Mouse (Mus musculus) forebrain, embryonic 10.5 days (tissue): ENCODE data around the gene Mybpc1. TPM values are rescaled to one million over a fixed set of nuclear protein-coding genes. Genes with fewer than 3 reads are reported as not detected.

Experiments
- DNase-seq: peaks from one replicate; pipeline ENCODE4 v3.0.0-alpha.2; 2017; ENCODE audit warnings: low spot score; ENCODE audit errors: extremely low spot score
- H3K27ac ChIP-seq: fragments of 300-500 bp; sonication (generic); 2 replicates; pipeline ENCODE4 v1.5.1; 2016; ENCODE audit warnings: mild to moderate bottlenecking
- H3K27me3 ChIP-seq: fragments of 300-500 bp; sonication (generic); 2 replicates; pipeline ENCODE4 v1.6.1; 2016; ENCODE audit warnings: mild to moderate bottlenecking; ENCODE audit not compliant: poor library complexity, severe bottlenecking
- H3K36me3 ChIP-seq: fragments of 300-500 bp; sonication (generic); replicated peaks from 2 replicates; pipeline ENCODE4 v1.6.1; 2016; ENCODE audit warnings: mild to moderate bottlenecking, moderate library complexity
- H3K4me1 ChIP-seq: fragments of 300-500 bp; sonication (generic); 2 replicates; pipeline ENCODE4 v1.6.1; 2016
- H3K4me3 ChIP-seq: fragments of 300-500 bp; sonication (generic); 2 replicates; pipeline ENCODE4 v1.5.1; 2016; ENCODE audit warnings: mild to moderate bottlenecking, moderate library complexity
- H3K9me3 ChIP-seq: fragments of 300-500 bp; sonication (generic); 2 replicates; pipeline ENCODE4 v1.6.1; 2016; ENCODE audit warnings: mild to moderate bottlenecking, moderate library complexity
- WGBS: fragments of 180-500 bp; shearing (Covaris S2); methylation state at CpG from one replicate; pipeline ENCODE4 v1.1.7; 2016; 5-methylcytosine and 5-hydroxymethylcytosine counted together
- polyA plus RNA-seq: library from polyadenylated mRNA; unstranded; fragments of >200 nt; fragmentation: Nextera tagmentation; extraction: Ambion mirVana; gene quantifications from 2 replicates; pipeline ENCODE4 v1.2.1, GENCODE M21; 2016

Gene Mybpc1
- polyA plus RNA-seq: 0.14 and 0.17 TPM in 2 replicates

- H3K4me1 ChIP-seq: peaks cover 9% of the 10 kb centered on the region
- no peak within 1 kb of the TSS for H3K4me3 ChIP-seq
- H3K27me3 ChIP-seq: no peaks in the 10 kb centered on the region
- no peak within 1 kb of the TSS for H3K27ac ChIP-seq
- no peak for DNase-seq
- H3K36me3 ChIP-seq: no peaks in the 10 kb centered on the region
- WGBS: 70% methylated on average over 16 of the region's 16 CpGs
- H3K9me3 ChIP-seq: no peaks in the 10 kb centered on the region
Observed at GRCm38 (mm10) chr10:88604943-88605342, at the start of gene Mybpc1. TSS of gene Mybpc1 (minus strand) at chr10:88605152.

DNA sequence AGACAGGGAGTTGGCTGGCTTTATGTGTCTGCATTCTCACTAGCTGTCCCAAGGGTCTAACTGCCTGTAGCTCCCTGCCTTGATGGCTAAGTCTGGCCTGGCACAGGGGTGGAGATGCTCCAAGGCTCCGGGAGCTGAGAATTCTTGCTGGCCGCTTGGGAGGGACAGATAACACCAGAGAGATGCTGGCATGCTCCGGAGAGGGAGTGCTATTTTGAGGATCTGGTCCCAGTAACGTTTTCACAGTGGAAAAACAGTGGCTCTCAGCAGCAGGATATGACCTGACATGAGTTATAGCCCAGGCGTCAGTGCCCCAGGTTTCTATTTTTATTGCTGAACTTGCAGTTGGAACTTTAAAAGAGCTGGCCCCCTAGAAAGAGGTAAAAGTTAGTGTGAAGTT lies 40.5 kb upstream of the Mybpc1 start:
- no peak for DNase-seq
- WGBS: 82% methylated on average over 5 of the region's 5 CpGs
- Histone ChIP-seq H3K27me3 (no peaks in the 10 kb centered on the region), H3K4me3 (no peak overlapping the region), H3K4me1 (no peaks in the 10 kb centered on the region), H3K36me3 (no peaks in the 10 kb centered on the region), H3K9me3 (no peaks in the 10 kb centered on the region; the same call in 1 of the 2 replicates), H3K27ac (no peak overlapping the region)

GRCm38 (mm10) chr10:88631330-88631953 lies 26.5 kb upstream of the Mybpc1 start:
- Histone ChIP-seq H3K36me3 (no peaks in the 10 kb centered on the region), H3K27me3 (no peaks in the 10 kb centered on the region), H3K9me3 (no peaks in the 10 kb centered on the region), H3K4me1 (peaks cover 7% of the 10 kb centered on the region; the same call in 1 of the 2 replicates), H3K27ac (no peak overlapping the region), H3K4me3 (no peak overlapping the region)
- WGBS: 91% methylated on average over 10 of the region's 10 CpGs
- no peak for DNase-seq

DNA sequence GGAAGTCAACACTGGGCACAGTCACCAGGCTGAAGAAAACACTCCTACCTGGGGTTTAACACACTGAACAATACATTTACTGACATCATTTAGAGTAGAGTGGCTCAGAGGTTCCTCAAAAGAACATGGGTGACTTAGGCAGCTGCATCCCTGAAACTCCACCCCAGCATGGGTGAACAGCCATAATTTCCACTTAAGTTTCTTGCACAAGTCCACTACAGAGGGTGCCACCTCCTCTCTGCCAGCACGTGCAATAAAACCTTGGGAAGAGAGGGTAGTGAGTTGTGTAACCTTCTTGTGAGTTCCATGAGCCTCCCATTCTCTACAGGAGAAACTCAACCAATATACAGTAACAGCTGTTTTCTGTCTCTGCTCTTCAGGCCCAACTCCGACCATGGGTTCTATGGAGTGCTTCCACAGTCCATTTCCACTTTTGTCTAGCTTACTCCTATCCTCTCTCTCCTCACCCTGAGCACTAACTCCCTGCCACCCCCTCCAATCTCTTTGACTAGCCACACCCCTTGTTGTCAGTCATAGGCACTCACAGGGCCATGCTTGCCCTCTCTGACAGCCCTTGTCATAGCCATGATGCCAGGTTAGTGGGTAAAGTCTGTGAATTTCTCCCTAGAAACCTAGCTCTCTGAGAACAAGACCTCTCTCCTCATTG lies 25.8 kb upstream of the Mybpc1 start:
- peaks cover 7% of the 10 kb centered on the region; the same call in 1 of the 2 replicates for H3K4me1 ChIP-seq
- H3K27ac ChIP-seq: no peak overlapping the region
- no peaks in the 10 kb centered on the region for H3K9me3 ChIP-seq
- no peak for DNase-seq
- no peaks in the 10 kb centered on the region for H3K36me3 ChIP-seq
- WGBS: 89% methylated on average over 2 of the region's 2 CpGs
- H3K4me3 ChIP-seq: no peak overlapping the region
- no peaks in the 10 kb centered on the region for H3K27me3 ChIP-seq

DNA sequence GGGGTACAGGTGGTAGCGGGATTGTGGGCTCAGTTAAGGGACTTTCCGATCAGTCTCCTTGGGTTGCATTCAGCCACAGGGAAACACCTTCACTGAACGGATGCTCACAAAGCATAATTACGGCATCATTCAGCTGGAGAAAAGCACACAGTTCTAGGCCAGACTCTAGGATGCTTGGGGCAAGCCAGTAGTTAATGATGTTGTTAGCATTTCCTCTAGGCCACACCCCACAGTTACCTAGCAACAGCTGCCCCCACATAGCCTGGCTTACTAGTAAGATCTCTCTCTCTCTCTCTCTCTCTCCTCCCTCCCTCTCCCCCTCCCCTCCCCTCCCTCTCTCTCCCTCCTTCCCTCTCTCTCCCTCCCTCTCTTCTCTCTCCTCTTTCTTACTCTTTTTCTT lies 22.1 kb upstream of the Mybpc1 start:
- DNase-seq: no peak
- 71% methylated on average over 4 of the region's 4 CpGs for whole genome bisulfite sequencing
- peaks cover 7% of the 10 kb centered on the region; the same call in 1 of the 2 replicates for H3K4me1 ChIP-seq
- H3K4me3 ChIP-seq: no peak overlapping the region
- H3K27ac ChIP-seq: no peak overlapping the region
- H3K36me3 ChIP-seq: no peaks in the 10 kb centered on the region
- H3K9me3 ChIP-seq: no peaks in the 10 kb centered on the region
- no peaks in the 10 kb centered on the region for H3K27me3 ChIP-seq

DNA sequence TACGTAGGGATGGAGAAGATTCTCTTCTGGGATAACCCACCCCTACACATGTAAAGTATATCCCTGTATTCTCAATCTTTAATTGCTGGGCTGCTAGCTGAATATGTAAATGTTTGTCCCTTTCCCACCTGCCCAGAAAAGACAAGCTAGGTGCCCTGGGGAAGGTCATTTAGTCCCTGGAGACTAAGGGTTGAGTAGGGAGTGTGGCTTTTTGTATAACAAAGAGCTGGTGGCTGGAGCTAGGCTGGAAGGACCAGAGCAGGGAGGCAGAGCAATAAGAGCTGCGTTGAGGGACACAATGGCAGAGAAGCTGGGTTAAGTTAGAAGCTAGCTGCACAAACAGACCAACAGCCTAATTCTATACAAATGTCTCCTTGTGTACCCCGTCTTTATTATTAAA lies 21.2 kb upstream of the Mybpc1 start:
- no peaks in the 10 kb centered on the region for H3K9me3 ChIP-seq
- no peak overlapping the region for H3K4me3 ChIP-seq
- no peak overlapping the region for H3K27ac ChIP-seq
- 70% methylated on average over 3 of the region's 3 CpGs for WGBS
- H3K27me3 ChIP-seq: no peaks in the 10 kb centered on the region
- H3K36me3 ChIP-seq: no peaks in the 10 kb centered on the region
- DNase-seq: no peak
- H3K4me1 ChIP-seq: peaks cover 7% of the 10 kb centered on the region; the same call in 1 of the 2 replicates

DNA sequence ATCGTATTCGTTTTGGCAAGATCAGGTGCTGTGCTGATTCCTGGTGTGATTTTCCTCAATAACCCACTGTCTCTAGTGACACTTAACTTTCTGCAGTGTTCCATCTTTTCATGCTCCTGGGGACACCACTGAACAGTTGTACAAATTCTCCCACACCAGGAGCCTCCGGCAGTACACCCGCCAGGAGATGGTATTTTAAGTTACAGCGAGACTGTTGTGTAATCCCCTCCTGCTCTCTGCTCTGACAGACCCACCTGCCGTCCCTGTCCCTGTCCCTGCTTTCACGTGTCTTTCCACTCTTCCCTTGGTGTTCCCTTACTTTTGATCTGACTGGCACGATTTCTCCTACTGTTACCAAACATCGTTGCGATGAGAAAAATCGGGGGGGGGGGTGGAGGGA lies 19.3 kb upstream of the Mybpc1 start:
- WGBS: 91% methylated on average over 11 of the region's 11 CpGs
- H3K4me1 ChIP-seq: peaks cover 7% of the 10 kb centered on the region; the same call in 1 of the 2 replicates
- no peak for DNase-seq
- H3K27me3 ChIP-seq: no peaks in the 10 kb centered on the region
- no peaks in the 10 kb centered on the region for H3K9me3 ChIP-seq
- H3K4me3 ChIP-seq: no peak overlapping the region
- no peak overlapping the region for H3K27ac ChIP-seq
- H3K36me3 ChIP-seq: no peaks in the 10 kb centered on the region

GRCm38 (mm10) chr10:88622624-88623023 lies 17.7 kb upstream of the Mybpc1 start:
- Histone ChIP-seq H3K27me3 (no peaks in the 10 kb centered on the region), H3K36me3 (no peaks in the 10 kb centered on the region), H3K4me3 (no peak overlapping the region), H3K9me3 (no peaks in the 10 kb centered on the region), H3K4me1 (peaks cover 7% of the 10 kb centered on the region; the same call in 1 of the 2 replicates), H3K27ac (no peak overlapping the region)
- no peak for DNase-seq
- 91% methylated on average over 16 of the region's 16 CpGs for WGBS

GRCm38 (mm10) chr10:88620809-88621208 lies 15.9 kb upstream of the Mybpc1 start:
- DNase-seq: no peak
- Histone ChIP-seq H3K27me3 (no peaks in the 10 kb centered on the region), H3K36me3 (no peaks in the 10 kb centered on the region), H3K9me3 (no peaks in the 10 kb centered on the region), H3K4me1 (no peaks in the 10 kb centered on the region), H3K4me3 (no peak overlapping the region), H3K27ac (no peak overlapping the region)
- WGBS: 88% methylated on average over 3 of the region's 3 CpGs

DNA sequence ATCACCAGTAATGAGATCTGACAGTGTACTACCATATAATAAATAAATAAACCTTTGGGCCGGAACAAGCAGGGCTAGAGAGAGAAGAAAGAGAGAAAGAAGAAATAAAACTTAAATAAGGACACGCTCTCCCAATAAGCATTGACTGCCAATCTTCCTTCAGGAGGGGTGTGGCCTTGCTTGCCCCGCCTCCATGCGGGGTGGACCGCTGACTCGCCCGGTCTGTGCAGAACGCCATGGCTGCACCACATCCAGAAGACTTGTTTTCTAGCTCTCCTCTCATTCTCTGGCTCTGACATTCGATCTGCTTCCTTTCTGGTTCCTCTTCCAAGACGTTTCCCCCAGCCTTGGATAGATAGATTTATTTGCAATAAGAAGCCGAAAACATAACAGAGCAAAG lies 8.1 kb upstream of the Mybpc1 start:
- no peak for DNase-seq
- 92% methylated on average over 11 of the region's 11 CpGs for WGBS
- no peaks in the 10 kb centered on the region for H3K36me3 ChIP-seq

DNA sequence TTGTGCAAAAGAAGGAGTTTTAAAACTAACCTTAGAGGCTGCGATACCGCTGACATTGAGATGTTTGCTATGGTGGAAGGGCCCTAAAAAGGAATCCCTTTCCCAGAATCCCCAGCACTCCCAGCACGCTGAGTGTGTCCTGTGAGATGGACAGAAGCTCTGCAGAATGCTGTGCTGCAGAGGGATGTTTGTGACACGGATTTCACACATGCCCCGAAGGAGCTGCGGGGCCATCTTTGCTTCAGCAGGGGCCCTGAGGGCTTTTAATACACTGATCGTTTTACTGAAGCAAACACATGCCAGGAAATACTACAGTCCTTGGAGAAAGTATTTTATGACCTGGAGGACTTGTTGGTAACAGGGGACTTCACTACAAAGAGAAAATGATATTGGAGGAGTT lies 1.7 kb upstream of the Mybpc1 start:
- H3K4me1 ChIP-seq: peaks cover 9% of the 10 kb centered on the region
- H3K27ac ChIP-seq: no peak overlapping the region
- no peaks in the 10 kb centered on the region for H3K36me3 ChIP-seq
- WGBS: 83% methylated on average over 7 of the region's 7 CpGs
- no peaks in the 10 kb centered on the region for H3K27me3 ChIP-seq
- H3K9me3 ChIP-seq: no peaks in the 10 kb centered on the region
- no peak overlapping the region for H3K4me3 ChIP-seq
- no peak for DNase-seq

More for the DNA sequence above, 8.1 kb upstream of the Mybpc1 start:
- Histone ChIP-seq H3K27me3 (no peaks in the 10 kb centered on the region), H3K4me1 (no peaks in the 10 kb centered on the region), H3K4me3 (no peak overlapping the region), H3K27ac (no peak overlapping the region), H3K9me3 (no peaks in the 10 kb centered on the region)

- WGBS: 86% methylated on average over 8 of the region's 8 CpGs
- Histone ChIP-seq H3K4me1 (peaks cover 9% of the 10 kb centered on the region), H3K36me3 (no peaks in the 10 kb centered on the region), H3K4me3 (no peak overlapping the region), H3K9me3 (no peaks in the 10 kb centered on the region), H3K27me3 (no peaks in the 10 kb centered on the region), H3K27ac (no peak overlapping the region)
- no peak for DNase-seq
Observed at GRCm38 (mm10) chr10:88606065-88606464, 1.1 kb upstream of the Mybpc1 start.

DNA sequence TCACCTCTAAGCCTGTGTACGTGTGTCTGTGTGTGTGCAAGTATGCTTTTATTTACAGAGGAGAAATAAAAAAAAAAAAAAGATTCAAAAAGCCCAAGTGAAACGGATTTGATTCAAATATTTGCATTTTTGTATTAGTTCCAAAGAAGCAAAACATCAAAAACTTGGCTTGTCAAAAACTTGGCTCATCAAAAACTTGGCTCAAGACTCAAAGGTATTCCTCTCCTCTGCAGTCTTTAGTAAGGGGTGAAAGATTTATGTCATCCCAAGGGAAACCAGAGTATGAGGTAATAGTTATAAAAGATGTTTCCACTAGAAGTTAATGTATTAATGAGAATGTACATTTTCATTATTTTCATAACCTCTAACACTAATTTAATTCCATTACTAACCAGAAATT lies 1.2 kb downstream of the Mybpc1 start:
- Histone ChIP-seq H3K9me3 (no peaks in the 10 kb centered on the region), H3K27ac (no peak overlapping the region), H3K36me3 (no peaks in the 10 kb centered on the region), H3K4me3 (no peak overlapping the region), H3K27me3 (no peaks in the 10 kb centered on the region), H3K4me1 (peaks cover 9% of the 10 kb centered on the region)
- no peak for DNase-seq
- WGBS: 76% methylated on average over 2 of the region's 2 CpGs
